Mouse (Mus musculus): ENCODE results near the gene Magea2.
"Not testable (repeated sequence)": the region's sequence is repeated elsewhere in the genome, so short reads cannot be mapped to it uniquely, and the experiment has no call there.

DNA sequence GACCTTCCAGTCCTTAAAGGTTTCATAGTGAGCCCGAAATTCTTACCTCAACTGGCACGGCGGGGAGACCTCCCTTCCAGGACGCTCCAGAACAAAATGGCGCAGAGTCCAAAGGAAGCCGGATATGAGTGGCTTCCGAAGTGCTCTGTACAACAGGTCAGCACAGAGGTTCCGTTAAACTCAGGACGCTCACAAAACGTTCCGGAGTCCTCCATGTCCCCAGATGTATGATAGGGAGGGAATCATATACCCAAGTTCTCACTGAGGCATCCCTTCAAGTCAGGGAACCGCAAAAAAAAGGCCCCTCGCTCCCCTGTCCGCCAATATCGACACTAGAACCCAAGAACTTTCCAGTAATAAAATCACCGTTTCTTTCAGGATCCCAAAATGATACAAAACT is 30.4 kb downstream of the Magea2 start, which contains the start of gene Magea5:
- TF ChIP-seq CTCF (conservative IDR thresholded peaks at IDR 0.05; ENCODE audit: low read length); POU5F1 (IDR thresholded peaks at IDR 0.05; ENCODE audit: borderline replicate concordance, low read length); NANOG (IDR thresholded peaks at IDR 0.05; ENCODE audit: borderline replicate concordance, low read length): not testable (repeated sequence)
